Mouse (Mus musculus) brain, embryonic 14.5 days (tissue): ENCODE measurements at regions not wholly inside any gene's neighbourhood (a gene's known extent, or its start where the extent isn't known, plus 50 kb on each side); places are given as distances from the start of the nearest gene placed in this dataset.

Experiments used
- DNase-seq: peaks from one replicate; pipeline ENCODE4 v3.0.0-alpha.2; 2011; ENCODE audit warnings: low read depth
- CTCF ChIP-seq: fragments of 200-500 bp; IDR thresholded peaks from 2 replicates; pipeline ENCODE4 v1.5.1; 2012; ENCODE audit warnings: inconsistent platforms, mild to moderate bottlenecking, moderate library complexity, borderline replicate concordance; ENCODE audit not compliant: insufficient read depth, insufficient read length; ENCODE audit errors: extremely low read depth
- POLR2A ChIP-seq: fragments of 200-500 bp; IDR thresholded peaks from 2 replicates; pipeline ENCODE4 v1.6.1; 2012; ENCODE audit warnings: mild to moderate bottlenecking, inconsistent platforms, borderline replicate concordance; ENCODE audit not compliant: poor library complexity, insufficient read depth, insufficient read length, severe bottlenecking; ENCODE audit errors: extremely low read depth

GRCm38 (mm10) chr3:110460192-110460591, 209.4 kb upstream of the Prmt6 start:
- no peak for TF ChIP-seq CTCF
- no peak for TF ChIP-seq POLR2A
- DNase-seq: no peak

- DNase-seq: no peak
- no peak for TF ChIP-seq POLR2A
- TF ChIP-seq CTCF: no peak
Observed at GRCm38 (mm10) chr3:110458900-110459299, 208.1 kb upstream of the Prmt6 start.

- DNase-seq: peak; percentile 64
- TF ChIP-seq CTCF (no peak), POLR2A (no peak)
Observed at GRCm38 (mm10) chr3:110452470-110452869, 201.7 kb upstream of the Prmt6 start.
